Mouse (Mus musculus) intestine, embryonic 16.5 days (tissue): ENCODE measurements around the gene Vmn2r116. TPM values are rescaled to one million over a fixed set of nuclear protein-coding genes. Genes with fewer than 3 reads are reported as not detected.
"Not testable (repeated sequence)": the region's sequence is repeated elsewhere in the genome, so short reads cannot be mapped to it uniquely, and the experiment has no call there.

Source experiments
- ATAC-seq: fragments of 200-750 bp; cut with Nextera tagmentation; 2 replicates; pipeline ENCODE4 v1.8.0; 2017; ENCODE audit warnings: moderate TSS enrichment, moderate library complexity
- H3K27ac ChIP-seq: fragments of 300-500 bp; sonication (generic); 2 replicates; pipeline ENCODE4 v1.5.1; 2014; ENCODE audit warnings: mild to moderate bottlenecking, low read length
- H3K27me3 ChIP-seq: fragments of 300-500 bp; sonication (generic); replicated peaks from 2 replicates; pipeline ENCODE4 v1.6.1; 2014; ENCODE audit warnings: low read length, control low read depth, mixed read lengths; ENCODE audit not compliant: control insufficient read depth, insufficient read depth
- H3K36me3 ChIP-seq: fragments of 300-500 bp; sonication (generic); 2 replicates; pipeline ENCODE4 v1.6.1; 2014; ENCODE audit warnings: low read length, control low read depth; ENCODE audit not compliant: control insufficient read depth, insufficient read depth
- H3K4me1 ChIP-seq: fragments of 300-500 bp; sonication (generic); 2 replicates; pipeline ENCODE4 v1.6.1; 2014; ENCODE audit warnings: low read length, control low read depth, mixed read lengths; ENCODE audit not compliant: control insufficient read depth, insufficient read depth
- H3K4me2 ChIP-seq: fragments of 300-500 bp; sonication (generic); 2 replicates; pipeline ENCODE4 v1.6.1; 2014; ENCODE audit warnings: low read depth, low read length, control low read depth
- H3K4me3 ChIP-seq: fragments of 300-500 bp; sonication (generic); 2 replicates; pipeline ENCODE4 v1.5.1; 2014; ENCODE audit warnings: mild to moderate bottlenecking, low read length
- H3K9ac ChIP-seq: fragments of 300-500 bp; sonication (generic); 2 replicates; pipeline ENCODE4 v1.6.1; 2014; ENCODE audit warnings: low read depth, low read length
- H3K9me3 ChIP-seq: fragments of 300-500 bp; sonication (generic); 2 replicates; pipeline ENCODE4 v1.6.1; 2016; ENCODE audit warnings: low read length, control low read depth; ENCODE audit not compliant: control insufficient read depth
- WGBS: fragments of 180-500 bp; shearing (Covaris S2); extraction: QIAGEN DNeasy Blood & Tissue Kit; methylation state at CpG from one replicate; pipeline ENCODE4 v1.1.7; 2014; 5-methylcytosine and 5-hydroxymethylcytosine counted together
- polyA plus RNA-seq: library from polyadenylated mRNA; unstranded; fragments of >200 nt; fragmentation: Nextera tagmentation; extraction: Ambion mirVana; gene quantifications from 2 replicates; pipeline ENCODE4 v1.2.1, GENCODE M21; 2015

Vmn2r116 gene
- polyA plus RNA-seq: not detected in 2 replicates

GRCm38 (mm10) chr17:23384304-23384703, at the start of gene Vmn2r116:
Gene Vmn2r116, plus strand, starts transcription at chr17:23384604.
- H3K4me2 ChIP-seq, H3K4me1 ChIP-seq, H3K9me3 ChIP-seq, H3K4me3 ChIP-seq, ATAC-seq, H3K27ac ChIP-seq, H3K36me3 ChIP-seq, H3K27me3 ChIP-seq, H3K9ac ChIP-seq: not testable (repeated sequence)

- WGBS: 69% methylated on average over 2 of the region's 2 CpGs
Measured at GRCm38 (mm10) chr17:23343441-23343840, 41.0 kb upstream of the Vmn2r116 start, which contains the start of gene Vmn2r115. Gene Vmn2r115, plus strand, starts transcription at chr17:23343741.

DNA sequence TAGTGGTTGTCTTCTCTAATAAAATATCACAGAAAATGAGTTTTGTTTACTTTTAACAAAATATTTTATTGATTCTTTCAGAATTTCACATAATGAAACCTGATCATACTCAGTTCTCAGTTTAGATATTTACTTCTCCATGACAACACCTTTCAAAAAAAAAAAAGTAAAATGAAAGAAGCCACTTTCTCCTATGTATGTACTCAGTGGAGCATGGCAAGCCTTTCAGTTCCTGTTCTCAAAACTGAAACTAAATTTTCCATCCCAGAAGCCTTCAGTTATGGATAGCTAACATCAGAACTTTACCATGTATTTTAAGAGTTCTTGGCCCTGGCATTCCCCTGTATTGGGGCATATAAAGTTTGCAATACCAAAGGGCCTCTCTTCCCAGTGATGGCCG, 32.8 kb upstream of the Vmn2r116 start:
- H3K4me1 ChIP-seq: no peaks in the 10 kb centered on the region
- WGBS: 77% methylated on average over 1 of the region's 1 CpGs
- no peak for ATAC-seq
- no peak overlapping the region for H3K4me2 ChIP-seq
- no peaks in the 10 kb centered on the region for H3K27me3 ChIP-seq
- H3K4me3 ChIP-seq: no peak overlapping the region
- H3K9ac ChIP-seq: no peak overlapping the region
- H3K36me3 ChIP-seq: no peaks in the 10 kb centered on the region
- H3K9me3 ChIP-seq: no peaks in the 10 kb centered on the region
- H3K27ac ChIP-seq: no peak overlapping the region

More at GRCm38 (mm10) chr17:23343441-23343840, 41.0 kb upstream of the Vmn2r116 start, which contains the start of gene Vmn2r115:
- H3K4me2 ChIP-seq, H3K9ac ChIP-seq, H3K27ac ChIP-seq, H3K4me3 ChIP-seq, H3K36me3 ChIP-seq, ATAC-seq, H3K4me1 ChIP-seq, H3K27me3 ChIP-seq, H3K9me3 ChIP-seq: not testable (repeated sequence)

- no peak for ATAC-seq
- 77% methylated on average over 6 of the region's 6 CpGs for WGBS
- Histone ChIP-seq H3K9me3 (no peaks in the 10 kb centered on the region; the same call in 1 of the 2 replicates), H3K4me1 (no peaks in the 10 kb centered on the region), H3K4me2 (no peak overlapping the region), H3K27me3 (no peaks in the 10 kb centered on the region), H3K27ac (no peak overlapping the region), H3K9ac (no peak overlapping the region), H3K36me3 (no peaks in the 10 kb centered on the region), H3K4me3 (no peak overlapping the region)
Measured at GRCm38 (mm10) chr17:23433150-23433679, 48.8 kb downstream of the Vmn2r116 start.

Other genes with a start within 250 kb of the Vmn2r116 start
- gene Zfp40, start 191.4 kb upstream of the Vmn2r116 start, polyA plus RNA-seq: 5.7 and 6.7 TPM in 2 replicates
- gene Vmn2r114, start 72.1 kb upstream of the Vmn2r116 start, polyA plus RNA-seq: not detected in 2 replicates
- gene Vmn2r115, start 40.9 kb upstream of the Vmn2r116 start, polyA plus RNA-seq: not detected in 2 replicates
- gene Vmn2r117, start 95.1 kb downstream of the Vmn2r116 start, polyA plus RNA-seq: not detected in 2 replicates
- gene Zfp213, start 179.6 kb downstream of the Vmn2r116 start, polyA plus RNA-seq: 16.0 and 16.8 TPM in 2 replicates
- gene Zfp13, start 214.9 kb downstream of the Vmn2r116 start, polyA plus RNA-seq: 8.6 and 8.8 TPM in 2 replicates
- 0.09 TPM in 1 of 2 replicates, not detected in the other for gene Zscan10, start 216.3 kb downstream of the Vmn2r116 start, polyA plus RNA-seq